Comparison of ENCODE assay signal across 8 mouse cellular contexts in the genomic region with DNA sequence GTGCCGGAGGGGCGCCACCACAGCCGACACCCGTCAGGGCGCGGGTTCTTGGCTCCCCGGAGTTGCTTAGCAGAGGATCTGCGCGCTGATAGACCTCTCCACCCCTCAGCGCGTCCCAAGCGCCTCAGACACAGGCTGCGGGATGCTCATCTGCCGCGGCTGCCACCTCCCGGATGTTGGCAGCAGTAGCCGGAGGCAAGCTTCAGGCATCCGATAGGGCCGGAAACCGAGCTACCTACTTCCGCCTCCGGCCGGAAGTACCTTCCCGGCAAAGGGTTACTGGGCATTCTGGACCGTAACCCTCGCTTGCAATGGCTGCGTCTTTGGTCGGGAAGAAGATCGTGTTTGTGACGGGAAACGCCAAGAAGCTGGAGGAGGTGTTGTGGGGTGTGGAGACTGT. TPM values are rescaled to one million over a fixed set of nuclear protein-coding genes. Genes with fewer than 3 reads are reported as not detected.
DNase-seq lines count a peak whose midpoint lies in the region; ATAC-seq and TF ChIP-seq lines count a peak whose summit lies in the region.

Gene Itpa (plus strand): TSS at position 52 of the 400 bp plus-strand sequence.

- in situ Hi-C loops in CH12.LX (cut with MboI; ENCODE audit: low pct_ligation_motif_present, low pct_unique_long_range_greater_than_20kb, low sequenced_read_pairs): no loop called here

- peak; percentile 68 for ATAC-seq in forebrain, embryonic 11.5 days (replicated peaks; ENCODE audit: low FRiP score)
- ATAC-seq in heart, embryonic 16.5 days (replicated peaks; ENCODE audit: extremely low read depth, insufficient read depth, low FRiP score): peak; percentile 46
- ATAC-seq in liver, embryonic 16.5 days (ENCODE audit: low read depth): peak; percentile 68
- ATAC-seq in neural tube, embryonic 13.5 days (ENCODE audit: low read depth): peak; percentile 70

- WGBS in forebrain, embryonic 11.5 days: under 1% methylated on average over 31 of the region's 31 CpGs
- under 1% methylated on average over 31 of the region's 31 CpGs for WGBS in heart, embryonic 16.5 days
- WGBS in liver, embryonic 16.5 days (ENCODE audit: insufficient replicate concordance): under 1% methylated on average over 31 of the region's 31 CpGs
- under 1% methylated on average over 31 of the region's 31 CpGs for WGBS in neural tube, embryonic 13.5 days

- TF ChIP-seq CTCF in CH12.LX (conservative IDR thresholded peaks at IDR 0.05 in 1 of 2, IDR thresholded peaks at IDR 0.05 in 1 of 2; ENCODE audit: low read depth in 2 of 2, low read length in 2 of 2): peak in 1 of 2 experiments; percentile 73; a peak in 2 of 4 replicates
- TF ChIP-seq CTCF in testis, adult 2 months (IDR thresholded peaks at IDR 0.05; ENCODE audit: control insufficient read depth, insufficient read depth, insufficient replicate concordance, low read depth, low read length): no peak; the same call in 1 of the 2 replicates

- peak within 1 kb of the TSS; percentile 71 to 93 (median 73) for H3K4me3 ChIP-seq in CH12.LX (replicated peaks in 1 of 3; ENCODE audit: low read depth in 2 of 3, low read length in 2 of 3, poor library complexity in 1 of 3)
- H3K4me3 ChIP-seq in forebrain, embryonic 11.5 days (ENCODE audit: low read depth, low read length): peak within 1 kb of the TSS; percentile 72
- peak within 1 kb of the TSS; percentile 87 for H3K4me3 ChIP-seq in heart, embryonic 16.5 days (ENCODE audit: low read length)
- H3K4me3 ChIP-seq in liver, embryonic 16.5 days (ENCODE audit: low read depth, low read length): peak within 1 kb of the TSS; percentile 89
- peak within 1 kb of the TSS; percentile 73 for H3K4me3 ChIP-seq in neural tube, embryonic 13.5 days
- H3K4me3 ChIP-seq in testis, adult 2 months (ENCODE audit: control insufficient read depth, low read depth, low read length): peak within 1 kb of the TSS; percentile 96

- no peaks in the 10 kb centered on the region for H3K9me3 ChIP-seq in CH12.LX (replicated peaks; ENCODE audit: low read length)
- no peaks in the 10 kb centered on the region for H3K9me3 ChIP-seq in forebrain, embryonic 11.5 days (ENCODE audit: control insufficient read depth, low read length)
- no peaks in the 10 kb centered on the region for H3K9me3 ChIP-seq in heart, embryonic 16.5 days (replicated peaks; ENCODE audit: control insufficient read depth, low read length)
- no peaks in the 10 kb centered on the region for H3K9me3 ChIP-seq in liver, embryonic 16.5 days (replicated peaks; ENCODE audit: control insufficient read depth, low read length)
- H3K9me3 ChIP-seq in neural tube, embryonic 13.5 days: no peaks in the 10 kb centered on the region

- peak within 1 kb of the TSS; percentile 80 for H3K4me2 ChIP-seq in CH12.LX (ENCODE audit: insufficient read depth, low read depth, poor library complexity, severe bottlenecking)
- peak within 1 kb of the TSS; percentile 89 for H3K4me2 ChIP-seq in forebrain, embryonic 11.5 days (ENCODE audit: low read depth, low read length, severe bottlenecking)
- peak within 1 kb of the TSS; percentile 75 for H3K4me2 ChIP-seq in heart, embryonic 16.5 days (ENCODE audit: low read depth, low read length)
- peak within 1 kb of the TSS; percentile 88 for H3K4me2 ChIP-seq in liver, embryonic 16.5 days (ENCODE audit: low read depth, low read length)
- peak within 1 kb of the TSS; percentile 93 for H3K4me2 ChIP-seq in neural tube, embryonic 13.5 days

- H3K36me3 ChIP-seq in CH12.LX (replicated peaks in 1 of 2; ENCODE audit: control insufficient read depth in 1 of 2, insufficient read depth in 1 of 2, low read length in 1 of 2): peaks cover 18 to 32% of the 10 kb centered on the region in 2 experiments
- H3K36me3 ChIP-seq in forebrain, embryonic 11.5 days (ENCODE audit: control insufficient read depth, insufficient read depth, low read length): peaks cover 3% of the 10 kb centered on the region; the same call in 1 of the 2 replicates
- H3K36me3 ChIP-seq in heart, embryonic 16.5 days (ENCODE audit: control insufficient read depth, insufficient read depth): peaks cover 7% of the 10 kb centered on the region; the same call in 1 of the 2 replicates
- peaks cover 7% of the 10 kb centered on the region for H3K36me3 ChIP-seq in liver, embryonic 16.5 days (ENCODE audit: control insufficient read depth, insufficient read depth)
- H3K36me3 ChIP-seq in neural tube, embryonic 13.5 days: peaks cover 15% of the 10 kb centered on the region
- H3K36me3 ChIP-seq in testis, adult 2 months (ENCODE audit: control insufficient read depth, insufficient read depth, low read length): no peaks in the 10 kb centered on the region; the same call in none of the 2 replicates

- peaks cover 38% of the 10 kb centered on the region for H3K79me2 ChIP-seq in CH12.LX (replicated peaks; ENCODE audit: control insufficient read depth, extremely low read depth, insufficient read depth, poor library complexity, severe bottlenecking)

- no peak within 1 kb of the TSS; the same call in 1 of the 2 replicates for H3K27ac ChIP-seq in CH12.LX (ENCODE audit: insufficient read depth, low read depth)
- peak within 1 kb of the TSS; percentile 79 for H3K27ac ChIP-seq in forebrain, embryonic 11.5 days (ENCODE audit: low read depth, low read length)
- H3K27ac ChIP-seq in heart, embryonic 16.5 days (ENCODE audit: low read length): peak within 1 kb of the TSS; percentile 72
- peak within 1 kb of the TSS; percentile 89 for H3K27ac ChIP-seq in liver, embryonic 16.5 days (ENCODE audit: low read length)
- H3K27ac ChIP-seq in neural tube, embryonic 13.5 days (replicated peaks): peak within 1 kb of the TSS; percentile 92
- peak within 1 kb of the TSS; percentile 83 for H3K27ac ChIP-seq in testis, adult 2 months (ENCODE audit: control insufficient read depth, insufficient read depth, low read depth, low read length)

- DNase-seq in CH12.LX (ENCODE audit: extremely low read depth): peak; percentile 92
- peak; percentile 68 for DNase-seq in c-Kit-positive CD71-negative TER-119-negative erythroid progenitor cells, embryonic 14.5 days (ENCODE audit: low read depth)
- peak; percentile 93 for DNase-seq in forebrain, embryonic 11.5 days (ENCODE audit: low spot score)
- peak; percentile 87 to 93 for DNase-seq in kidney, postnatal 4 days

- TF ChIP-seq EP300 in CH12.LX (IDR thresholded peaks at IDR 0.05; ENCODE audit: low read length): no peak

- H3K9ac ChIP-seq in CH12.LX (ENCODE audit: insufficient read depth, low read depth): peak within 1 kb of the TSS; percentile 80
- peak within 1 kb of the TSS; percentile 75 for H3K9ac ChIP-seq in forebrain, embryonic 11.5 days (ENCODE audit: low read length)
- peak within 1 kb of the TSS; percentile 84 for H3K9ac ChIP-seq in heart, embryonic 16.5 days (ENCODE audit: low read length)
- H3K9ac ChIP-seq in liver, embryonic 16.5 days (ENCODE audit: low read depth, low read length): peak within 1 kb of the TSS; percentile 82
- peak within 1 kb of the TSS; percentile 81 for H3K9ac ChIP-seq in neural tube, embryonic 13.5 days

- H3K27me3 ChIP-seq in CH12.LX (replicated peaks): no peaks in the 10 kb centered on the region
- no peaks in the 10 kb centered on the region for H3K27me3 ChIP-seq in forebrain, embryonic 11.5 days (ENCODE audit: control insufficient read depth, insufficient read depth, low read length)
- no peaks in the 10 kb centered on the region for H3K27me3 ChIP-seq in heart, embryonic 16.5 days (ENCODE audit: control insufficient read depth, insufficient read depth, low read length)
- no peaks in the 10 kb centered on the region for H3K27me3 ChIP-seq in liver, embryonic 16.5 days (ENCODE audit: control insufficient read depth, insufficient read depth, low read depth, low read length)
- no peaks in the 10 kb centered on the region for H3K27me3 ChIP-seq in neural tube, embryonic 13.5 days
- no peaks in the 10 kb centered on the region for H3K27me3 ChIP-seq in testis, adult 2 months (ENCODE audit: control insufficient read depth, insufficient read depth, low read length)

- peak; percentile 52 for TF ChIP-seq RAD21 in CH12.LX (IDR thresholded peaks at IDR 0.05; ENCODE audit: low read depth, low read length)

- dilution Hi-C loops in CH12.LX (cut with MboI; ENCODE audit: extremely low pct_ligation_motif_present, extremely low pct_unique_long_range_greater_than_20kb, low sequenced_read_pairs): no loop called here

- peak; percentile 92 for TF ChIP-seq POLR2A in CH12.LX (IDR thresholded peaks at IDR 0.05; ENCODE audit: low read depth, low read length)
- peak; percentile 70 for TF ChIP-seq POLR2A in testis, adult 2 months (IDR thresholded peaks at IDR 0.05; ENCODE audit: control insufficient read depth, low read depth, low read length)

- peaks cover 8 to 39% of the 10 kb centered on the region in 2 experiments for H3K4me1 ChIP-seq in CH12.LX (ENCODE audit: control insufficient read depth in 1 of 2, insufficient read depth in 2 of 2)
- peaks cover 10% of the 10 kb centered on the region for H3K4me1 ChIP-seq in forebrain, embryonic 11.5 days (replicated peaks; ENCODE audit: control insufficient read depth, insufficient read depth, low read length)
- peaks cover 22% of the 10 kb centered on the region for H3K4me1 ChIP-seq in heart, embryonic 16.5 days (ENCODE audit: control insufficient read depth, insufficient read depth, low read length)
- H3K4me1 ChIP-seq in liver, embryonic 16.5 days (ENCODE audit: control insufficient read depth, low read depth, low read length): peaks cover 44% of the 10 kb centered on the region
- H3K4me1 ChIP-seq in neural tube, embryonic 13.5 days (replicated peaks): peaks cover 40% of the 10 kb centered on the region
- peaks cover 13% of the 10 kb centered on the region for H3K4me1 ChIP-seq in testis, adult 2 months (ENCODE audit: control insufficient read depth, insufficient read depth, low read length)

TF ChIP-seq in CH12.LX, 34 proteins besides CTCF, POLR2A, EP300 and RAD21 (continues in another document):
- TF ChIP-seq CHD2 (IDR thresholded peaks at IDR 0.05; ENCODE audit: low read length): no peak
- peak; percentile 77; the same call in 1 of the 2 replicates for TF ChIP-seq KAT2A (IDR thresholded peaks at IDR 0.05; ENCODE audit: insufficient replicate concordance, low read length)
- peak; percentile 52; the same call in 1 of the 2 replicates for TF ChIP-seq NRF1 (IDR thresholded peaks at IDR 0.05; ENCODE audit: low read depth, low read length)
- TF ChIP-seq MEF2A (IDR thresholded peaks at IDR 0.05; ENCODE audit: borderline replicate concordance, low read depth, low read length): peak; percentile 60; the same call in 1 of the 2 replicates
- TF ChIP-seq JUN (IDR thresholded peaks at IDR 0.05; ENCODE audit: insufficient read depth, low read depth, low read length): no peak

RNA-seq across cellular contexts. Expression of gene Itpa, which starts in this region (rescaled TPM):
- total RNA-seq in CH12.LX (2012; rRNA removed): 59.1 and 89.6 TPM in 2 replicates
- total RNA-seq in CH12.LX (2014; rRNA removed): 121 and 123 TPM in 2 replicates
- 53.3 and 70.8 TPM in 2 replicates for polyA plus RNA-seq in CH12.LX (2012; ENCODE audit: insufficient read length, low read depth)
- polyA plus RNA-seq in forebrain, embryonic 11.5 days (2014; fragmentation: Nextera tagmentation; extraction: Ambion mirVana): 152 and 156 TPM in 2 replicates
- 70.1 and 79.3 TPM in 2 replicates for polyA plus RNA-seq in heart, embryonic 16.5 days (2015; fragmentation: Nextera tagmentation; extraction: Ambion mirVana)
- 37.0 and 41.0 TPM in 2 replicates for polyA plus RNA-seq in liver, embryonic 16.5 days (2015; fragmentation: Nextera tagmentation; extraction: Ambion mirVana)
- polyA plus RNA-seq in neural tube, embryonic 13.5 days (2015; fragmentation: Nextera tagmentation; extraction: Ambion mirVana): 121 and 134 TPM in 2 replicates
- polyA plus RNA-seq in testis, adult 2 months (2012; rRNA removed): 26.1 and 26.2 TPM in 2 replicates
